Mouse (Mus musculus) testis, adult 2 months (tissue): ENCODE results near the gene Dnah12.

ENCODE experiments used
- CTCF ChIP-seq: fragments of 200-500 bp; IDR thresholded peaks from 2 replicates; pipeline ENCODE4 v1.5.1; 2012; ENCODE audit warnings: low read depth, mild to moderate bottlenecking, inconsistent platforms, low read length, moderate library complexity; ENCODE audit not compliant: control insufficient read depth, insufficient read depth, insufficient replicate concordance
- POLR2A ChIP-seq: fragments of 200-500 bp; IDR thresholded peaks from 2 replicates; pipeline ENCODE4 v1.6.1; 2012; ENCODE audit warnings: low read depth, mild to moderate bottlenecking, inconsistent platforms, low read length, moderate library complexity; ENCODE audit not compliant: control insufficient read depth

- no peak for TF ChIP-seq CTCF
- no peak for TF ChIP-seq POLR2A
These were observed 214.3 kb downstream of the Dnah12 start for GRCm38 (mm10) chr14:26907401-26907800.
